Mouse (Mus musculus) heart, adult 18-20 months (tissue): ENCODE measurements around the gene Neurl1a. TPM values are rescaled to one million over a fixed set of nuclear protein-coding genes. Genes with fewer than 3 reads are reported as not detected.

Experiments used
- DNase-seq, 2 experiments: peaks; one replicate each; pipeline ENCODE4 v3.0.0; 2021 to 2022; ENCODE audit warnings: mixed read lengths in 1 of 2
- total RNA-seq, 2 experiments: library from RNA; stranded (reverse); gene quantifications; 2 replicates each; pipeline ENCODE4 v1.2.3; 2021

Neurl1a gene
- total RNA-seq, 2 experiments from 2014 or later, result 1.9 TPM

DNA sequence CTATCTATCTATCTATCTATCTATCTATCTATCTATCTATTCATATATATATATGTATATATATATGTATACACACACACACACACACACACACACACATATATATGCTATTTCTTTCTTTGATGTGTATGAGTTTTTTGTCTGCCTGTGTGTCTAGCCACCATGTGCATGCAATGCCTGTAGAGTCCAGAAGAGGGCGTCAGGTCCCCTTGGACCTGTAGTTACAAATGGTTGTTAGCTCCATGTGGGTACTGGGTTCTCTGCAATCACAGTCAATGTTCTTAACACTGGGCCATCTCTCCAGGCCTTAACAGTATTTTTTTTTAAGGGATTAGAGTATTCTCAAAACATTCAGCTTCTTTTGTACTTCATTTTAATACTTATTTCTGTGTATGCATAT, 34.9 kb downstream of the Neurl1a start:
- no peak for DNase-seq

DNA sequence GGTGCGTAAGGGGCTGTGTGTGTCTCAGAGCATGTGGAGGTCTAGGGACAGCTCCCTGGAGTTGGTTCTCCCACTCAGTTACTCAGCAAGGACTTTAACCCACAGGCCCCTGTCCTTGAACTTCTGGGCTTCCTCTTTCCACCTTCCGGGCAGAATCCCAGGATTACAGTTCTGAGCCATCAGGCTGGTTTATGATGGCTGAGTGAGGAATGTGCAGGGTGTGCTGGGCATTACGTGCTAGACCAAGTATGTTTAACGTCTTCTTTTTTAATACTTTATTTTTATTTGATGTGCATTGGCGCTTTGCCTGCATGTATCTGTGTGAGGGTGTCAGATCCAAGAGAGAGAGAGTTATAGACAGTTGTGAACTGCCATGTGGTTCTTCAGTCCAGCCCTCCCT, 38.1 kb downstream of the Neurl1a start:
- no peak for DNase-seq

DNA sequence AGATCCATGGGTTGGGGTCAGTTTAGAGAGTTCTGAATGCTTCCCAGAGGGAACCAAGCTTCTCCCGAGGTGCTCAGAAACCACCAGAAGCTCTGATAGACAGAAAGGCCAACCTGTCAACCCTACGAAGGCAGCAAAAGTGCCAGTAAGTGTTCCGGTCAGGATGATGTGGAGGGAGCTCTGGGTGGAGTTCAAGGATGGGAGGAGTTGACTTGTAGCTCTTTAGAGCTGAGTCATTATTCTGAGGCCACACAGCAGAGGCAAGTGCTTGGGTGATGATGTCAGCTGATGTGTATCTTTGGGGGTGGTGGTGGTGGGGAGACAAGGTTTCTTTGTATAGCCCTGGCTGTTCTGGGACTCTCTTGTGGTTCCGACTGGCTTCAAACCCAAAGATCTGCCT, 41.0 kb downstream of the Neurl1a start:
- no peak for DNase-seq

DNA sequence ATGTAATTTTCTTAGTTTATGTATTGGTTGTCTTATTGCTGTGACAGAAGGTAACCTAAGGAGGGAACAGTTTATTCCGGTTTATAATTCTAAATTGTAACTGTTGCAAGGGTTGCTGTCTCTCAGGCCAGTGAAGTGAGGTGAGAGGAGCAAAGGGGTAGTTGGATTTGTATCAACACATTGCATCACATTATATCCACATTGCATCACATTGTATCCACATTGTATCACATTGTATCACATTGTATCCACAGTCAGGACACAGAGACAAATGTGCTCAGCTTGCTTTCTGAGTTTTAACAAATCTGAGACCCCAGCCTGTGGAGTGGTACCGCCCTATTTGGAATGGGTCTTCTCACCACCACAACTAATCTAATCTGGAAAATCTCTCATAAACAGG, 41.6 kb downstream of the Neurl1a start:
- DNase-seq, result no peak

DNA sequence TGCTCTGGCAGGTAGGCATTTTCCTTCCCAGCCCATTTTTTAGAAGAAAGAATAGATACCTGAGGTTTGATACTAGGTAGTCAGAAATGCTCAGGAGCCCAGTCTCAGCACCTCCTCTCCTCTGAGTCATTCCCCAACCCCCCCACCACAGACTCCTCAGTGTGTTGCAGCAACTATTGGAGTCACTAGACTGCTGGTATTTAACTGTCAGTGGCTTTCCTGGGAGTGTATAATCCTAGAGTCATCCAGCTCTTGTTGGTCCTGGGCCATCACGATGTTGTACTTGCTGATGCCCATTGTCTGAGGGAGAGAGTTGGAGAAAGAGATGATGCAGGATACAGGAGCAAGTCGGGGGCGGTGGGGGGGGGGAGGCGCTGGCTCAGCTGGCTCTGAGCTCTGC, 42.4 kb downstream of the Neurl1a start:
- DNase-seq, result no peak

DNA sequence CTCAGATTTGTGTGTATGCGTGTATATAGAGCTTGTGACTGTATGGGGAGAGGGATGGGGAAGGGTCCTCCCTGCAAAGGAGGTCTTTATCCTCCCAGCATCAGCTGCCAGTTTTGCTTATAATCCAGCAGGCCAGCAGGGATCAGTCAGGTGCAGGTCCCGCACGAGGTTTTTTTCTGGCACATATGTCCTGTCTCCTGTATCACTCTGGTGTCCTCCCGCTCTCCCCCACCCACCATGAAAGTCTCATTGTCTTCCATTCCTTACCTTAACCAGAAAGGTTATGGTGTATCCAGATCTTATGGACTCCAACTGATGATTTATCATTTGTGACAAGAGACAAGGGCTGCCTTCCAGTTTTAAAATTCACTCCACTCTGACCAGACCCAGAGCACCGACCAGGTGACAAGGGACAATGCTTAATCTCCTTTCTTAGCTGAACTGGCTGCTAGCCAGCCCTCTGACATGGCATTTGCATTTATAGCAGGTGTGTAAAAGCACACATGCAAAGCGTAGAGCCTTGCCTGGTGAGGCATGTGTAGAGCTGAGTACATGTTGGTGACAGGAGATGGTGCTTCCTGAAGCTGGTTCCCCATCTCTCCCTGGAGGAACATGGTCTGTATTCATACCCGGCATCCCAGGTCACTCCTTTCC, 43.0 kb downstream of the Neurl1a start:
- DNase-seq, result no peak

DNA sequence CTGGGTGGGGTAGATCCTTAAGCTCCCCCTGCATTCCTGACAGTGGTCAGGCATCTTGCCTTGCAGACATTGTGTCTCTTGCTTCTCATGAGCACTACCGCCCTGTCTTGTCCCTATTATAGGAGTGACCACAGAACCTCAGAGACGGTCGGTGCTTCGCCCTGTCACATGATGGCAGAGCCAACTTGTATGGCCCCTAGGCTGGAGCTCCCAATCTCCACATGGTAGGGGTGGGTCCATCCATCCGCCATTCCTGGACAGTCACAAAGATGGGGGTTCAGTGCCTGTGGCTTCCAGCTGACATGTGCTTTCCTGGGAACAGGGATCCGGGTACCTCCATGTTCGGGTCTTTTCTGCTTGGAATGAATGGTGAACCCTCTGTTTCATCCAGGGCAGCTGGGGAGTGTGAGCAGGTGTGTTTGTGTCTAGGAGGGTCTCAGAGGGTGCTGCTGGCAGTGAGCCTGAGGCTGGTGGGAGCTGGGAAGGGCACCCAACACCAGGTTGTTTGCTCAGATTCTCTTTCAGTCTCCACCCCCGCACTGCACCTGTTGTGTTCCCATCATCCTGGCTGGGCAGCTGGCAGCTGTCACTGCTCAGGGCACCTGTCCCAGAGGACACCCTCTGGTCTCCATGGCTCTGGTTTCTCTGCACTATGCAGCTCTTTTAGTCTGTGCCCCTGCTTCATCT, 43.7 kb downstream of the Neurl1a start:
- no peak for DNase-seq

DNA sequence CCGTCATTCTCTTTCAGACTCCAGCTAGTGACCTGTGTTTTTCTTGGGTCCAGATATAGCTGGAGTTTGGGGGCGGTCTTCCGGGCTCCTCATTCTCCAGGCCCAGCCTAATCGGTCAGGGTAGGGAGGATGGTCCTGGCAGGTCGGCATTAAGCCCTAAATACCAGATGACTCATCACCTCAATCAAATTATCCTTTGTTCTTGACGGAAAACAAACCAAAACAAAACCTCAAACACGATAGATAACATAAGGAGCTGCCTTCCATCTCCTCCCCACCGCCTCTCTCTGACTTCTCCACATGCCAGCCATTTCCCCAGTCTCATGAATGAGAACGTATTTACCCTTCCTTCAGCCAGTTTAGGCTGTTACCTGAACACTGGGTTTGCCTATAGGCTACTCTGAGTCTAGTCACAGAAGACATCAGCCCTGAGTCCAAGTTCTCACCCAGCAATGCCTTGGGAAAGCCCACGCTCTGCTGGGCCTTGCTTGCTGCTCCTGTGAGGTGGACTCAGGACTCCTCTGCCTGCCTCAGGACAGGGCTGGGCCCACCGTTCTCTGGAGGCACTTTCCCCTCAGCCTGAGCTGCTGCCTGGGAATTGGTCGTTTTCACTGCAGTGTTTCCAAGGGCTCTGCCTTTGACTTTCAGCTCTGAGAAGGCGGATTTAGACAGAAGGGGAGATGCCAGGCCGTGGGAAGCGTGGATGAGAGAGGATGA, 44.4 kb downstream of the Neurl1a start:
- no peak for DNase-seq

DNA sequence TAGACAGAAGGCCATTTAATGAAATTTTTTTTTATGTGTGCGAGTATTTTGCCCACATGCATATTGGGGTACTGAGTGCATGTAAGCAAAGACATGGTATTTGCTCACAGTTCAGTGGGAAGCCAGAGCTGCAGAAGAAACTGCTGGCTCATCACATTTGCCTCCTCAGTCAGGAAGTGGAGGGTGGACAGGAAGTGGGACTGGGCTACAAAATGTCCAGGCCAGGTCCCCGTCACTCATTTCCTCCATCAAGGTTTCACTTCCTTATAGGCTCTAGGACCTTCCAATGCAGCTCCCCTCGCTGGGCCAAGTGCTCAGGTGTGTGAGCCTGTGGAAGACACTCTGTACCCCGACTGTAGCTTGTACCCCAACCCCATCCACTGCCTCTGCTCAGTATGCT, 46.1 kb downstream of the Neurl1a start:
- DNase-seq, result peak; percentile 20 to 72

DNA sequence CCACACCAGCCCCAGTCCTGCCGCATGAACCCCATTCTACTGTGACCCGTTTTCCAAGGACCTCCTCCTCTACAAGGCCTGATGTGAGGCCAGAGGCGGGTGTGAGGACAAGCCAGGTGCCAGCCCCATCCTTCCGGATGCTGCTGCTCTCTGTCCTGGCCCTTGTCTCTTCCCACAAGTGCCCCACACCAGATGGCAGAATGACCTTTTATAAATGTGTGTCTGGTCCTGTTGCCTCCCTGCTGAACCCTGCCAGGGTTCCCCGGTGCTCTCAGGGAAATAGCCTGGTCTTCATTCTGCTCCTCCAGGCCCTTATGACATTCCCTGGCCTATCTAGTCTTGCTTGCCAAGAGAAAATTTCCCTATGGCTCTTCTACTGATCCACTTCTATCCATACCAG, 47.2 kb downstream of the Neurl1a start:
- DNase-seq, result no peak

DNA sequence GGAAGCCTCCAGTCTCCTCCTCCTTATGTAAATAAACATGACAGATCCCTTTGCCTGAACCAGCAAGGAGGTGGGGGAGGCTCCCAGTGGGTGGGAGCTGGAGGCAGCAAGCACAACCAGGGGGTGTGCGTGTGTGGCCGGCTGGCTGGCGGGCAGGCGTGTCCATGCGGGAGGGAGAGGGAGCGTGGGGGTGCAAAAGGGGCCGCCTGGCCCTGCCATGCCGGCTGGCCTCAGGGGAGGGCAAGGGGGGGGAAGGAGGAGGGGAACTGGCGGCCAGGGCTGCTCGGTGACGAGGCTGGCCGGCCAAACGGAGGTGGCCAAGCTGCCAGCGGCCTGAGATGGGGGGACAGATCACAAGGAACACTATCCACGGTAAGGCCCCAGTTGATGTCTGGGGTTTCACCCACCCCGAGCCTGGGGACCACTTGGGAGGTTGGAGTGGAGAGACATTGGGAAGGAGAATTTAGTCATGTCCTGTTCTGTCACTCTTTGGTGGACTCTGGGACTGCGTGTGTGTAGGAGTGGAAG, 50.2 kb downstream of the Neurl1a start:
- DNase-seq, result peak; percentile 56 to 83

DNA sequence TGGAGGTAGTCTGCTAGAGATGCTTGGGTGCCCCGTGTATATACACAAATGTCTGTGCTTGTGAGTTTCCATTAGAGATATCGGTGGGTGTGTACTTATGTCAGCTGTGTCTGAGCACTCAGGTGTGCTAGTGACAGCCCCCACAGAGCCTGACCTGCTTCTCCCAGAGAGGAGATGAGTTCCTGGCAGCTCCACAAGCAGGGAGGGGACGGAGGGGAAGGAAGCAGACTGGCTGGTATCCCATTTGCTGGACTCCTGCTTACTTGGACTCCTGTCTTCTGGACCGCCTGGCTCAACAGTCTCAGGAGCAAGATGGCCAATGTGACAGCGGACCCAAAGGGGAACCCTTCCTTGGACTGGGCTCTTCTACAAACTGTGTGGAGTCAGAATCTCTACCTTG, 50.8 kb downstream of the Neurl1a start:
- no peak for DNase-seq

DNA sequence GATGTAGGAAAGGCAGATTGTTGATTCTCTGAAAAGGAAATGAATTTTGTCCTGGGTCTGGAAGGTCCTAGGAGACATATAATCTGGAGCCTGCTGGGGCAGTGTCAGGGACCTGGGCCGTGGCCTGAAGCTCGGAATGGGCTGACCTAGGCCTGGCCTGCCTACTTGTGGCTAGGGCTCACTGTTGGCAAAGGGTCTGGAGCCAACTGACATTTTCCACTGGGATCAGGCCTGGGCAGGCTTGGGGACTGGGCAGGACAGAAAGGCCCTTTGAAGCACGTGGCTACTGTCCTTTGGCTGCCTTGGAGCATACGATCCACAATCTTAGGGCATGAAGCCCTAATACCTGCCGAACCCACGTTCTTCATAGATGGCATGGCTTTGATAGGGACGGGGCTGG, 51.5 kb downstream of the Neurl1a start:
- no peak for DNase-seq

DNA sequence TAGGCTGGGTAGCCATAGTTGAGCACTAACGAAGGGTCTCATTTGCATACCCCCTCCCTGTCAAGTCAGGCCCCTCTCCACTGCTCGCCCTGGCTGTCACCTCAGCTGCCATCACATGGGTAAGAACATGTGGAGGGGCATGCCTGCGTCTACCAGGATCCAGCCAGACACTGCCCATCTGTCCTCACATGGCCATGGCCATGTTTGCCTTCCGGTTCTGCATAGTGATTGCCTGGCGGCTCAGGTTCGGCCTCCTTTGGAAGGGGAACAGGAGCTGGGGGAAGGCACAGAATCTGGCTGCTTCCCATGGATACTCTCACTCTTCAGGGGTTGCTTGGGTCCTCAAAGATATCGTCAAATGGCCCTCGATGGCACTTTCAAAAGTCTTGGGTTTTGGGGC, 52.1 kb downstream of the Neurl1a start:
- no peak for DNase-seq

DNA sequence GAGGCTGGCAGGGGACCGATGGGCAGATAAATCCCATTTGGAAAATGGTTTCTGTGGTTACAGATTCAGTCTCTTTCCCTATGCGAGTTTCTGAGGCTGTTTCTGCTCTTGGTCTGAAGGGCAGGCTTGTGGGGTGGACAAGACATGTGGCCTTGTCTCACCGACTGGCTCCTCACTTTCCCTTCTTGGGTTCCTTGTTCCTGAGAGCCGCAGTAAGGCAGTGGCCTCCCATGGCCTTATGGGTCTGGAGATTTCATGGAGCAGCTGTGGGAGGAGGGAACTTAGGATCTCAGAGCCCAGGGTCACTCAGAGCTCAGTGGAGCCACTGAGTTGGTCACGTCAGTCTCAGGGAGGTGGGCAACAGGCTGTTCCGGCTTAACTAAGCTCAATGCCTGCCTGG, 52.8 kb downstream of the Neurl1a start:
- DNase-seq, result no peak

DNA sequence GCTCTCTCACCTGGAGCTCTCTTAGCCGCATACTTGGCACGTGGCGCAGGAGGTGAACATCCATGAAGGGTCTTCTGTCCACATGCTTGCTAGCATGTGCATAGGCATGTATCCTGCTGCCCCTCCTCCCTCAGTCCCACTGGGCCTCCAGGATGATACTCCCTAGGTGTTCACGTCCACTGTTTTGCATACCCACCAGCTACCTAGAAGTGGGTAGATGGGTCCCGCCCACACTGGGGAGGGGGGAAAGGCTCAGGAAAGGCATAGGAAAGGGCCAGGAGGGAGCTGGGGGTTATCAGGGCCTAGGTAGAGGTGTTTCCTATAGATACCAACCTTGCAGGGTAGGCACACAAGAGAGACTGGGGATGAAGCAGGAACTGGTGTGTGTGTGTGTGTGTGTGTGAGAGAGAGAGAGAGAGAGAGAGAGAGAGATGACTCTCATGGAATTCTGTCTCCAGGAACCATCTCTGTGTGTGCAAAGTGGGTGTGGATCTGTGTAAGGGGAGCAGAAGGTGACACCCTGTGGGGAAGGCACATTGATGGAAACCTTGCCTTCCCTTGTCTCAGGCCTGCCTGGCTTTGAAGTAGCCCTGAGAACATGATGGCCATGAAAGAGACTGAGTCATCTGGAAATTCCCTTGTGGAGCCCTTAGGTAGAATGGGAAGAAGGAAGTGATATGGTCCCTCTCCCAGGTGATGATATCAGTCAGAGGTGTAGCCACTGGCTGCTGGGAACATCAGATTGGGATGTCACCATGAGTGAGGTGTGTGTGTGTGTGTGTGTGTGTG, 53.7 kb downstream of the Neurl1a start:
- DNase-seq, result no peak

DNA sequence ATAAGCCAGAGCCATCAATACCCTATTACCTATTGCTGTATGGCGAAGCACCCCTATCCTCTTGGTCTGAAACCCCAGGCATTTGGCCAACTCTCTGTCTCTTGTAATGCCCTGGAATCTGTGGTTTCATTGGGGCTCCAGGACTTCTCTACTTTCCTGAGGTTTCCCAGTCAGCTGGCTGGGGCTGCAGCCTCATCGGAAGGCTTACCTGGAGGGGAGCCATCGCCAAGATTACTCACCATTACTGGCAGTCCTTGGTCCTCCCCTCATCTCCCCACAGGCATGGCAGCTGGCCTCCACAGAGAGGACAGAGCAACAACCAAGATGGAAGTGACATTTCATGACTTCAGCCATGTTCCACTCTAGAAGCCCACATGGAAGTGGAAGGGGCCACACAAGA, 54.5 kb downstream of the Neurl1a start:
- no peak for DNase-seq

DNA sequence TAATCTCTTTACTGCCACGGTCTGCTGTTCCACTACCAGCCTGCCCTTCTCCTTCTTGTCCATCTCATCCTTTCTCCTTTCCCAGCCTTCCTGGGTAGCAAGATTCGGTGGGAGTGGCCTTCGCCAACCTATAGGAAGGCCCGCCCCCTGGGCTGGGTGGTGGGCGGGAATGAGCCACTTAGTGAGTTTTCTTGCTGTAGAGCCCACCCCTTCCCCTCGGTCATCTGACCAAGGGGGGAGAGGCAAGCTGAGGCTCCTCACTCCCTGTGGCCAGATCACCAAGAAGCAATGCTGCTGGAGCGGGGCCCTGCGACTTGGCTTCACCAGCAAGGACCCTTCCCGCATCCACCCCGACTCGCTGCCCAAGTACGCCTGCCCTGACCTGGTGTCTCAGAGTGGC, 61.5 kb downstream of the Neurl1a start:
- no peak for DNase-seq

DNA sequence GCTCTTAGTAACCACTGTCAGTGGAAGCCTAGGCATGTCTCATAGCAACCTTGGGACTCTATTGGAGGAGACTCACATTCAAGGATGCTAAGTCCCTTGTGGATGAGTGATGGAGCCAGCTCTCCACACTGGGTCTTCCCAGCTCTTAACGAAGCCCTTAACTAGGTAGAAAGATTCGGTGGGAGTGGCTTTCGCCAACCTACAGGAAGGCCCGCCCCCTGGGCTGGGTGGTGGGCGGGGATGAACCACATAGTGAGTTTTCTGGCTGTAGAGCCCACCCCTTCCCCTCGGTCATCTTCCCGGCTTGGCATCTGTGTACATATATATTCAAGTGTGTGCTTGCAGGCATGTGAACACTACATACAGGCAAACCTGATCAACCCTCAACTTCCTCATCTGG, 62.3 kb downstream of the Neurl1a start:
- DNase-seq, result no peak

DNA sequence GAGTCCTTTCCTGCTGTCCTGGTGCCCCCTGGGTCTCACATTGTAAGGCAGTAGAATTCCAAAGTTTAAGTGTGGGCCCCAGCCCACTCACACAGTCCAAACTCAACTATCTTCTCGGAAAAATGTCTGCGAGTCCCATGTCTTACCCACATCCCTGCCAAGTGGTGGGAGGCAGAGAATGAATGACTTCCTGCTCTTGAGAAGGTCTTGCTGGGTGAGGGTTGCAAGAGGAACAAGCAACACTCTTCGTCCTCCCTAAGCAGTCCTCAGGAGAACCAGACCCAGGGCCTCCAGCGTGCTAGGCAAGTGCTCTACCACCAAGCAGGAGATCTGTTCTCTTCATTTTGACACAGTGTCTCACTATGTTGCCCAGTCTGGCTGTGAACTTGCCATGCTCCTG, 63.6 kb downstream of the Neurl1a start:
- DNase-seq, result no peak

DNA sequence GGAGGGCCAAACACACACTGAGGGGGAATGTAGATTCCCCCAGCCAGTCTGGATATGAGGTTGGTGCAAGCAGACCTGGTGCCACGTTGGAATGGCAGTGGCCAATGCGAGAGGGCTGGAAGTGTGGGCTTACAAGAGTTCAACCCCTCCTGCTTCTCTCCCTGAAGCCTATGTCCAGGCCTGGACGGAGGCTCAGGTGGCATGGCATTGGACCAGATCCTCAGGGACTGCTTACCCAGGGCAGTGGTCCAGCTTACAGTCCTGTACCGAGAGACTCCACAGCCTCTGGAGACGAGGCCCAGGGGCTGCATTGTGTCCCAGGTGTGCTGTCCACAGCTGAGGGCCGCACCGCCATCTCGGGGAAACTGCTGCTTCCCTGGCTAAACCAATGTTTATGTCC, 66.9 kb downstream of the Neurl1a start:
- DNase-seq, result no peak

DNA sequence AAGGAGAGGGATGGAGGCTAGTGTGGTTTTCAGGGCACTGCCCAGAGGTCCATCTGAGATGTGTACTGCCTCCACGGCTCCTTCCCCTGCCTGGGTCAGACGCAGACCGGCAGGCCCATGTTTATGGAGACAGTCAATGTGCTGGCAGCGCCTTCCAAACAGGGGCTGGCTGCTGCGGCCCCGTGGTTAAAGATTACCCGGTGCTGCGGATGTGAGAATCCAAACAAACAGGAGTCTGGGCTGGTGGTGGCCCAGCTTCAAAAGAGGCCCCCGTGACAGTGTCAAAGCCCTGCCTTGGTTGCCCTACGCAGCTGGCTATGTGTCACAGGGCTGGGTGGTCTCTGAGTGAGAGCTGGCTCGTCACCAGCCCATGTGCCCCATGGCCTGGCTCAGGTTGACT, 69.2 kb downstream of the Neurl1a start:
- no peak for DNase-seq

DNA sequence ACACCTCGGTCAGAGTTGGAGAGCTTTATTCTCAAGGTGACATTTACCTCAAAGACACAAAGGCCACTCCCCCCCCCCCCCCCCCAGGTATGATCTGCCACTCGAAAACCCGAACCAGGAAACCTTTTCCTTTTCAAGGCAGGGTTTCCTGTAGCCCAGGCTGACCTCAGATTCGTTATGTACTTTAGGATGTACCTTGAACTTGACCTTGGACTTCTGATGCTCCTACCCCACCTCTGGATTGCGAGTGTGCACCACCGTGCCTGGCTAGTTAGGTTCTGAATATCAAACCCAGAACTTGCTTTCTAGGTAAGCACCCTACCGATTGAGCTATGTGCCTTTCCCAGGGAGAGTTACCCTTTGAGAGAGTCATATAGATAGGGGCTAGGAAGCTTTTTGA, 69.7 kb downstream of the Neurl1a start:
- DNase-seq, result no peak
